Mouse (Mus musculus) adrenal gland, postnatal 4 days (tissue): Measurements from ENCODE around the gene Espn. TPM values are rescaled to one million over a fixed set of nuclear protein-coding genes. Genes with fewer than 3 reads are reported as not detected.

Source experiments
- DNase-seq, 2 experiments: peaks; one replicate each; pipeline ENCODE4 v3.0.0; 2021 to 2022; ENCODE audit warnings: low spot score in 2 of 2, mixed read lengths in 2 of 2
- long read RNA-seq, 2 experiments: library from polyadenylated mRNA; stranded (forward); transcript quantifications; one replicate each; pipeline ENCODE4 v2.0.0; 2021
- total RNA-seq, 2 experiments: library from RNA; stranded (reverse); gene quantifications; 2 replicates each; pipeline ENCODE4 v1.2.3; 2021

Gene Espn
- total RNA-seq = 1 to 10 TPM; 1.0 to 5.1 TPM
- long read RNA-seq, experiment 1, partial matches to known transcripts = 1 of 2 reads
- long read RNA-seq, experiment 1, other reads (novel, unspliced or antisense) = 1 of 2 reads
- long read RNA-seq, experiment 2, partial matches to known transcripts = 1 of 3 reads
- long read RNA-seq, experiment 2, other reads (novel, unspliced or antisense) = 2 of 3 reads

- no peak for DNase-seq
These were observed at the start of gene Espn for GRCm38 (mm10) chr4:152151966-152152544. Espn (minus strand) TSS chr4:152152371.

- DNase-seq = no peak
These were observed 49.3 kb upstream of the Espn start for GRCm38 (mm10) chr4:152201492-152201891.

GRCm38 (mm10) chr4:152199617-152200016, 47.4 kb upstream of the Espn start:
- no peak for DNase-seq

GRCm38 (mm10) chr4:152197545-152197944, 45.4 kb upstream of the Espn start:
- no peak for DNase-seq

- DNase-seq = no peak
These were observed 44.1 kb upstream of the Espn start for GRCm38 (mm10) chr4:152196276-152196675.

- DNase-seq = no peak
These were observed 42.5 kb upstream of the Espn start for GRCm38 (mm10) chr4:152194476-152195175.

- no peak for DNase-seq
These were observed 40.4 kb upstream of the Espn start for GRCm38 (mm10) chr4:152192569-152192968.

- DNase-seq = no peak
These were observed 38.5 kb upstream of the Espn start for GRCm38 (mm10) chr4:152190701-152191100.

- no peak for DNase-seq
These were observed 38.0 kb upstream of the Espn start for GRCm38 (mm10) chr4:152190096-152190653.

- no peak for DNase-seq
These were observed 37.5 kb upstream of the Espn start for GRCm38 (mm10) chr4:152189691-152190090.

GRCm38 (mm10) chr4:152189071-152189470, 36.9 kb upstream of the Espn start:
- no peak for DNase-seq

- DNase-seq = no peak
These were observed 36.5 kb upstream of the Espn start for GRCm38 (mm10) chr4:152188651-152189050.

GRCm38 (mm10) chr4:152187142-152187541, 35.0 kb upstream of the Espn start:
- DNase-seq = no peak

GRCm38 (mm10) chr4:152186205-152187082, 34.3 kb upstream of the Espn start:
- no peak for DNase-seq

GRCm38 (mm10) chr4:152185510-152186204, 33.5 kb upstream of the Espn start:
- no peak for DNase-seq

GRCm38 (mm10) chr4:152185137-152185509, 33.0 kb upstream of the Espn start:
- no peak for DNase-seq

GRCm38 (mm10) chr4:152184353-152185035, 32.3 kb upstream of the Espn start:
- no peak for DNase-seq

- DNase-seq = no peak
These were observed 30.0 kb upstream of the Espn start for GRCm38 (mm10) chr4:152182205-152182604.

- no peak for DNase-seq
These were observed 27.9 kb upstream of the Espn start for GRCm38 (mm10) chr4:152179946-152180660.
